ENCODE assay signal across 8 mouse cellular contexts in genomic region chr10:83617366-83617765, GRCm38 (mm10). TPM values are rescaled to one million over a fixed set of nuclear protein-coding genes. Genes with fewer than 3 reads are reported as not detected.
DNase-seq lines count a peak whose midpoint lies in the region; ATAC-seq and TF ChIP-seq lines count a peak whose summit lies in the region.
"Had no signal": no experiment of that assay in that cellular context is flagged by ENCODE, and none has a peak within 500 bp of the region (broad histone marks: within the 10 kb centered on the region; RNA-seq: fewer than 3 reads in every experiment).

No protein-coding gene starts in this region.

- H3K4me3 ChIP-seq in kidney, embryonic 15.5 days (replicated peaks): no peak overlapping the region
- H3K4me3 ChIP-seq in ES-Bruce4 (ENCODE audit: low read depth, low read length): no peak overlapping the region
- H3K4me3 ChIP-seq in stomach, postnatal 0 days (ENCODE audit: low read depth, low read length): no peak overlapping the region
- H3K4me3 ChIP-seq: neural tube, embryonic 12.5 days had no signal

- peak; percentile 88 for TF ChIP-seq CTCF in ES-Bruce4 (IDR thresholded peaks at IDR 0.05; ENCODE audit: low read depth, low read length)
- TF ChIP-seq CTCF in stomach, postnatal 0 days (IDR thresholded peaks at IDR 0.05; ENCODE audit: low read depth): peak; percentile 72

- no peak for TF ChIP-seq POLR2A in ES-Bruce4 (IDR thresholded peaks at IDR 0.05; ENCODE audit: insufficient read depth, low read length)

- WGBS in kidney, embryonic 15.5 days: 64% methylated on average over 10 of the region's 10 CpGs
- WGBS in stomach, postnatal 0 days: 62% methylated on average over 10 of the region's 10 CpGs

- H3K4me2 ChIP-seq in kidney, embryonic 15.5 days: no peak overlapping the region
- H3K4me2 ChIP-seq in stomach, postnatal 0 days (replicated peaks; ENCODE audit: low read depth): no peak overlapping the region
- H3K4me2 ChIP-seq: neural tube, embryonic 12.5 days had no signal

- H3K4me1 ChIP-seq in kidney, embryonic 15.5 days: no peaks in the 10 kb centered on the region
- H3K4me1 ChIP-seq in ES-Bruce4 (ENCODE audit: control insufficient read depth, insufficient read depth, low read length): no peaks in the 10 kb centered on the region
- no peaks in the 10 kb centered on the region for H3K4me1 ChIP-seq in stomach, postnatal 0 days (replicated peaks; ENCODE audit: control insufficient read depth, insufficient read depth)
- H3K4me1 ChIP-seq: neural tube, embryonic 12.5 days had no signal

- no peak for ATAC-seq in kidney, embryonic 15.5 days (replicated peaks; ENCODE audit: low FRiP score)
- ATAC-seq in stomach, postnatal 0 days (ENCODE audit: low FRiP score, low TSS enrichment): 0 out of 2 replicates have a peak, but pooled peaks have one; percentile 14
- no peak for ATAC-seq in erythroid progenitor cell, adult 5-6 weeks (replicated peaks; ENCODE audit: low FRiP score, poor library complexity, severe bottlenecking)

- TF ChIP-seq EP300 in ES-Bruce4 (IDR thresholded peaks at IDR 0.05; ENCODE audit: insufficient read depth, low read depth, low read length): no peak
- TF ChIP-seq EP300 in stomach, postnatal 0 days (optimal IDR thresholded peaks at IDR 0.05): no peak

- peaks cover 37% of the 10 kb centered on the region for H3K36me3 ChIP-seq in kidney, embryonic 15.5 days
- H3K36me3 ChIP-seq in ES-Bruce4 (ENCODE audit: control insufficient read depth, insufficient read depth, low read length, poor library complexity, severe bottlenecking): no peaks in the 10 kb centered on the region
- H3K36me3 ChIP-seq in stomach, postnatal 0 days (ENCODE audit: control insufficient read depth, insufficient read depth, low read length): peaks cover 12% of the 10 kb centered on the region; the same call in 1 of the 2 replicates

- H3K27ac ChIP-seq in kidney, embryonic 15.5 days: no peak overlapping the region
- no peak overlapping the region for H3K27ac ChIP-seq in ES-Bruce4 (ENCODE audit: insufficient read depth, low read length)
- no peak overlapping the region for H3K27ac ChIP-seq in stomach, postnatal 0 days (replicated peaks)
- H3K27ac ChIP-seq: neural tube, embryonic 12.5 days had no signal

- H3K27me3 ChIP-seq in kidney, embryonic 15.5 days: no peaks in the 10 kb centered on the region
- H3K27me3 ChIP-seq in ES-Bruce4 (ENCODE audit: control insufficient read depth, insufficient read depth, low read length, poor library complexity, severe bottlenecking): no peaks in the 10 kb centered on the region
- no peaks in the 10 kb centered on the region for H3K27me3 ChIP-seq in stomach, postnatal 0 days (ENCODE audit: control insufficient read depth, insufficient read depth, low read length)
- H3K27me3 ChIP-seq: neural tube, embryonic 12.5 days had no signal

- no peaks in the 10 kb centered on the region for H3K9me3 ChIP-seq in kidney, embryonic 15.5 days (replicated peaks)
- no peaks in the 10 kb centered on the region for H3K9me3 ChIP-seq in ES-Bruce4 (replicated peaks; ENCODE audit: control insufficient read depth, insufficient read depth, low read length, poor library complexity, severe bottlenecking)
- H3K9me3 ChIP-seq in stomach, postnatal 0 days (ENCODE audit: control insufficient read depth, low read length): no peaks in the 10 kb centered on the region
- H3K9me3 ChIP-seq: neural tube, embryonic 12.5 days had no signal

- DNase-seq in kidney, adult 9 months: peak; percentile 28
- DNase-seq in brain, adult 2 months (ENCODE audit: low read depth, low spot score): peak; percentile 64
- peak; percentile 46 for DNase-seq in kidney, postnatal 10 days
- peak; percentile 54 for DNase-seq in stomach, postnatal 0 days (ENCODE audit: low spot score)

- no peak overlapping the region for H3K9ac ChIP-seq in kidney, embryonic 15.5 days
- H3K9ac ChIP-seq in ES-Bruce4 (ENCODE audit: low read depth, poor library complexity, severe bottlenecking): no peak overlapping the region
- no peak overlapping the region for H3K9ac ChIP-seq in stomach, postnatal 0 days (ENCODE audit: low read length)
- H3K9ac ChIP-seq: neural tube, embryonic 12.5 days had no signal

RNA-seq across cellular contexts. Expression of gene Appl2, which starts 31.2 kb away (rescaled TPM):
- 42.9 and 44.8 TPM in 2 replicates for polyA plus RNA-seq in kidney, embryonic 15.5 days (2015; fragmentation: Nextera tagmentation; extraction: Ambion mirVana)
- 28.7 and 38.2 TPM in 2 replicates for polyA plus RNA-seq in ES-Bruce4 (2011; ENCODE audit: insufficient read depth, insufficient read length, low read depth, missing spikeins)
- 34.3 and 35.8 TPM in 2 replicates for polyA plus RNA-seq in stomach, postnatal 0 days (2015; fragmentation: Nextera tagmentation; extraction: Ambion mirVana)
- 5.8 and 16.3 TPM in 2 replicates for total RNA-seq in erythroid progenitor cell, adult 5-6 weeks (2015; ENCODE audit: low replicate concordance)
- 7.3 and 11.4 TPM in 2 replicates for total RNA-seq in erythroid progenitor cell, adult 5-6 weeks (2017; ENCODE audit: low replicate concordance)
